Mouse (Mus musculus): ENCODE data around the gene Speer4d. TPM values are rescaled to one million over a fixed set of nuclear protein-coding genes. Genes with fewer than 3 reads are reported as not detected.
"Not testable (repeated sequence)": the region's sequence is repeated elsewhere in the genome, so short reads cannot be mapped to it uniquely, and the experiment has no call there.

Gene Speer4d
- total RNA-seq (2022), result not detected

DNA sequence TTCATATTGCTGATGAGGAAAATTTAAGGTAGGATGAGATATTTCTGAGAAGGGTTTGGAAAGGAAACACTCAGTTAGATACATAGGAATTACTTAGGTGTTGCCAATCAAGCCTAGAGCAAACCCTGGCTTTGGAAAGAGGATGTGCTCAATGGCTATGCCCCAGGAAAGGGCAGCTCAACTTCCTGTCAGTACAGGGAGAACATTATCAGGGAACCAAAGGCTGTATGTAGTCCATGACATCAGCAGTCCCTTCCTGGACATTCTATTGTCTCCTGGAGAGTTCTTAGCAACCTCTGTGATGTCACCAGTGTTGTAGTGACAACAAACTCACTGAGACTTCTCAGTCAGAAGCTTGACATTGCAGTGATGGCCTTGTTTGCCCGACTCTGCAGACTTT, at the start of gene Speer4d:
Gene Speer4d (plus strand): TSS at position 301 of the 400 bp plus-strand sequence.
- DNase-seq (ENCODE audit: low spot score in 2 of 2), result not testable (repeated sequence)

- DNase-seq (ENCODE audit: low spot score in 2 of 2), result not testable (repeated sequence)
These were observed 45.1 kb upstream of the Speer4d start for GRCm38 (mm10) chr5:15573735-15574134.

GRCm38 (mm10) chr5:15577033-15577432, 41.8 kb upstream of the Speer4d start, which contains the start of gene Gm21083:
Gene Gm21083 (plus strand): TSS chr5:15577333.
- not testable (repeated sequence) for DNase-seq (ENCODE audit: low spot score in 2 of 2)

- DNase-seq (ENCODE audit: low spot score in 2 of 2), result not testable (repeated sequence)
These were observed 32.5 kb upstream of the Speer4d start for GRCm38 (mm10) chr5:15586351-15586750.

DNA sequence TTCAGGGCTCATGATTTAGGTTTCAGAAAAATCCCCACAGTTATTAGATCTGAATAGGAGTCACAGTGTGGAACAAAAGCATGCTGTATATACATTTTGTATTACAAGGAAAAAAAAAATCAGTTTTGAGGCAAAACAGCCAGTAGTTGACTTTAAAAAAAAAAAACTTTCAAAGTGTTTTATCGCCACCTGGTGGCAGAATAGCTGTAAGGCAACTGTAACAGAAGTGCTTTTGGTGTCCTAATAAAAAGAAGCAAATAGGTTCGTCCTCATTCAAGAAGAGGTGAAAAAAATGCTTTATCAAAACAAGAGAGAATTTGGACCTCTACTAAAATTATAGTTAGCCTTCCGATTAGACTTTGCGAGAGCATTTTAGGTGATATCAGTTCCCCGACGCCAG, 30.6 kb upstream of the Speer4d start:
- DNase-seq (ENCODE audit: low spot score in 2 of 2), result not testable (repeated sequence)

GRCm38 (mm10) chr5:15590635-15591034, 28.2 kb upstream of the Speer4d start:
- DNase-seq (ENCODE audit: low spot score in 2 of 2), result not testable (repeated sequence)

- DNase-seq (ENCODE audit: low spot score in 2 of 2), result not testable (repeated sequence)
These were observed 27.3 kb upstream of the Speer4d start for GRCm38 (mm10) chr5:15591577-15591976.

DNA sequence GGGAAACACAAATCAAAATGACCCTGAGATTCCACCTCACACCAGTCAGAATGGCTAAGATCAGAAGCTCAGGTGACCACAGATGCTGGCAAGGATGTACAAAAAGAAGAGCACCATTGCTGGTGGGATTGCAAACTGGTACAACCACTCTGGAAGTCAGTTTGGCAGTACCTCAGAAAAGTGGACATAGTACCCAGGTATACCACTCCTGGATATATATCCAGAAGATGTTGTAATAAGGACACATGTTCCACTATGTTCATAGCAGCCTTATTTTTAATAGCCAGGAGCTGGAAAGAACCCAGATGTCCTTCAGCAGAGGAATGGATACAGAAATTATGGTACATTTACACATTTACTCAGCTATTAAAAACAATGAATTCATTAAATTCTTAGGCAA, 20.0 kb upstream of the Speer4d start:
- DNase-seq (ENCODE audit: low spot score in 2 of 2), result not testable (repeated sequence)

- DNase-seq (ENCODE audit: low spot score in 2 of 2), result not testable (repeated sequence)
These were observed 18.5 kb upstream of the Speer4d start for GRCm38 (mm10) chr5:15600342-15600741.

- DNase-seq (ENCODE audit: low spot score in 2 of 2), result not testable (repeated sequence)
These were observed 17.4 kb upstream of the Speer4d start for GRCm38 (mm10) chr5:15601481-15601880.

DNA sequence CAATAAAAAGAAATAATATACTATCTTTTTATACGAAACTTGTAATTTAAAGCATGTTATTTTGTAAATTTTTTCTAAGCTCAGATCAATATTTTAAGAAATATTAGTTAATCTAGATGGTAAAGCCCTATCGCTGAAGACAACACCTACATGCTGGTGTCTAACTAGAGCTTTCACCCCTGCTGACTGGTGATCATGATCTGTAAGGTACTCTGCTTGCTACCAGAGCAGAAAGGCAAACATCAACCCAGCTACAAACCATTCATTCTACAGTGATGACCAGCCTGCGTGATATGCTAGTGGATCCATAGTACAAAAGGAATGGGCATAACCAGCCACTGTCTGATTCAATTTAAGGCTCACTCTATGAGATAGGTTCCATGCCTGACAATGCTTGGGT, 16.9 kb upstream of the Speer4d start:
- not testable (repeated sequence) for DNase-seq (ENCODE audit: low spot score in 2 of 2)

DNA sequence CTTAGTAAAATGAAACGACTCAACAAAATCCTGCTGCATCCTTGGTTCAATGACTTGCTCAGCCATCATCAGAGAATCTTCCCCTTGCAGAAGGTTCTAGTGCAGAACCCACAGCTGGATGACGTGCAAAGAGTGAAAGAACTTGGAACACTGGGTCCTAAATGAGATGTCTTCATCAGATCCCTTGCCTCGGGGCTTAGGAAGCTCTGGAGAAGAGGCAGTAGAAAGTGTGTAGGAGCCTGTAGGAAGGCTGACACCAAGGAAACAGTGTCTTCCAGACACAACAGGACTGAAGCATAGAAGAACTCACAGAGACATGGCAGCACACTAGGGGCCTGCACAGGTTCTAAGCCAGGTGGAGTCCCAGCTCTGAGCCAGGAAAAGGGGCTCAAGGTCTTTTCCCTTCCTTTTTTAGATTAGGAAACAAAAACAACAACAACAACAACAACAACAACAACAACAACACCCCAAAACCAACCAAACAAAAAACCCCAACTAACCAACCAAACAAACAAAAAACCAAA, 16.4 kb upstream of the Speer4d start:
- not testable (repeated sequence) for DNase-seq (ENCODE audit: low spot score in 2 of 2)

DNA sequence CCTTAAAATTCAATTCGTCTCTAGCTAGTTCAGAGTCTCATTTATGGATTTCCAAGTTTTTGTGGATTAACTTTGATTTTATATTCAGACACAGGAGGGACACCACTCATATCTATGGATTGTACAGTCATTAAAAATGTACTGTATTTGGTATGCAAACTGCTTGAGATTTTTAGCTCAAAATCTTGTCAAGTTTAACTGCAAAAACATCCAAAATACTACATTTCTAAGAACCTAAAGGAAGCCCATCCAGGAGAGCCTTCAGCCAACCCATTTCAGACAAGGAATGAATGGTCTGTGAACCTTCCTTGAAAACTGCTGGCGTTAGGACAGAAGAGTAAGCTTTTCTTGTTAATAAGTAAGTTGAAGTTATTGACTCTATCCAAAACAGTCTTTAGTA, 15.9 kb upstream of the Speer4d start:
- not testable (repeated sequence) for DNase-seq (ENCODE audit: low spot score in 2 of 2)

- DNase-seq (ENCODE audit: low spot score in 2 of 2), result not testable (repeated sequence)
These were observed 15.3 kb upstream of the Speer4d start for GRCm38 (mm10) chr5:15603585-15603984.

DNA sequence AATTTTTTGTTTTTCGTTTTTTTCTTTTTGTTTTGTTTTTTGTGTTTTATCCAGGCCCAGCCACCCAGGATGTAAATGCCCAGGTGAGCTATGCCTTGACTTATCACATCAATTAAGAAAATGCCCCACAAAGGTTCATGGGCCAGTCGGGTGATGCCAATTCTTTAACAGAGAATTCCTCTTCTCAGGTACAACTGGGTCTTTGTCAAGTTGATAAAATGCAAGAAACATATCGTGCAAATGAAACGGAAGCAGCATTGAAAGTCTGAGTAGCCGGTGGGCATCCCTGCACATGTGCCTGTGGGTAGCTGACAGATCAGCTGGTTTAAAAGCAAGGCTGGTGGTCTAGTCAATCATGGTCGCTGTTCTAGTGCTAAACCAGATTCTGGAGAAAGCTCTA, 12.2 kb upstream of the Speer4d start:
- DNase-seq (ENCODE audit: low spot score in 2 of 2), result not testable (repeated sequence)

DNA sequence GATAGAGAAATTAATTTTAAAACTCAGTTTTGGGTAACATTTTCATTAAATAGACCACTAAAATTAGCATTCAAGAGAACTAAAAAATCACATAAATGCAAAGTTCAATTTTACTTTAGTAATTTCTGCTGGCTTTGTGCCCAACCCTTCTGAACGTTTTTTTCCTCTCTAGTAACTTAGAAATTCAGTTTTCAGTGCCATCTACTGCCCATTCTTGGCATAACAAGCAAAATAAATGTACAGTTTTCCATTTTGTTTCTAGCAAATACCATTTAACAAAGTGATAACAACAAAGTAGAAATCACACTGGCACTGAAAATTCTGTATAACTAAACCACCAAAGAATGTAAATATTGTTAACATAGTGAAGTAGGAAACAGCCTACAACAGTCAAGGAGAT, 8.2 kb upstream of the Speer4d start:
- not testable (repeated sequence) for DNase-seq (ENCODE audit: low spot score in 2 of 2)

DNA sequence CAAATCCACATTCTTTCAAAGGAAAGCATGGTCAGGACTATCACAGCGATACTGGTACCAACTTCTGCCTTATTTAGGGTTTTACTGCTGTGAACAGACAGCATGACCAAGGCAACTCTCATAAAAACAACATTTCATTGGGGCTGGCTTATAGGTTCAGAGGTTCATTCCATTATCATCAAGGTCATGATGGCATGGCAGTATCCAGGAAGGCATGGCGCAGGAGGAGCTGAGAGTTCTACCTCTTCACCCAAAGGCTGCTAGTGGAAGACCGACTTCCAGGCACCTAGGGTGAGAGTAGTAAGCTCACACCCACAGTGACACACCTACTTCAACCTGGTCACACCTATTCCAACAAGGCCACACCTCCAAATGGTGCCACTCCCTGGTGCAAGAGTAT, 2.7 kb upstream of the Speer4d start:
- DNase-seq (ENCODE audit: low spot score in 2 of 2), result not testable (repeated sequence)

- not testable (repeated sequence) for DNase-seq (ENCODE audit: low spot score in 2 of 2)
These were observed 9.3 kb downstream of the Speer4d start for GRCm38 (mm10) chr5:15628136-15628535.

DNA sequence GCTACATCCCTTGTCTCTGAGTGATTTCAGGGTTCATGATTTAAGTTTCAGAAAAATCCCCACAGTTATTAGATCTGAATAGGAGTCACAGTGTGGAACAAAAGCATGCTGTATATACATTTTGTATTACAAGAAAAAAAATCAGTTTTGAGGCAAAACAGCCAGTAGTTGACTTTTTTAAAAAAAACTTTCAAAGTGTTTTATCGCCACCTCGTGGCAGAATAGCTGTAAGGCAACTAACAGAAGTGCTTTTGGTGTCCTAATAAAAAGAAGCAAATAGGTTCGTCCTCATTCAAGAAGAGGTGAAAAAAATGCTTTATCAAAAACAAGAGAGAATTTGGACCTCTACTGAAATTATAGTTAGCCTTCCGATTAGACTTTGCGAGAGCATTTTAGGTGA, 11.2 kb downstream of the Speer4d start:
- not testable (repeated sequence) for DNase-seq (ENCODE audit: low spot score in 2 of 2)

DNA sequence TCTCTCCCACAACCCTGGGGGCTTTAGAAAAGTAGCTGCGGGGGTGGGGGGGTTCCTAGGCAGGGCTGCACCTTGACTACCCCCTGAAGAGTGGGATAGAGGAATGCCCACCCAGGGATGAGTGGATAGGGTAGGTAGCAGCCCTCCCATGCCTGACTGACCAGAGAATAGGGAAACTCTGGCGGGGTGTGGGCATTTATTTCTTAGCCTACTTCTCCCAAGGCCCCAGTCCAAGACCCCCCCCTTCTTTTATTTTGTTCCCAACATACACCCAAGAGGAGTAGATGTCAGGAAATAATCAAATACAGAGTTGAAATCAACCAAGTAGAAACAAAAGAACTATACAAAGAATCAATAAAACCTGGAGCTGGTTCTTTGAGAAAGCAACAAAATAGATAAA, 18.8 kb downstream of the Speer4d start:
- not testable (repeated sequence) for DNase-seq (ENCODE audit: low spot score in 2 of 2)

DNA sequence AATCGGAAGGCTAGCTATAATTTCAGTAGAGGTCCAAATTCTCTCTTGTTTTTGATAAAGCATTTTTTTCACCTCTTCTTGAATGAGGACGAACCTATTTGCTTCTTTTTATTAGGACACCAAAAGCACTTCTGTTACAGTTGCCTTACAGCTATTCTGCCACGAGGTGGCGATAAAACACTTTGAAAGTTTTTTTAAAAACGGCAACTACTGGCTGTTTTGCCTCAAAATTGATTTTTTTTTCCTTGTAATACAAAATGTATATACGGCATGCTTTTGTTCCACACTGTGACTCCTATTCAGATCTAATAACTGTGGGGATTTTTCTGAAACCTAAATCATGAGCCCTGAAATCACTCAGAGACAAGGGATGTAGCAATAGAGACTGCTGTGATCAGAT, 26.8 kb downstream of the Speer4d start:
- not testable (repeated sequence) for DNase-seq (ENCODE audit: low spot score in 2 of 2)

DNA sequence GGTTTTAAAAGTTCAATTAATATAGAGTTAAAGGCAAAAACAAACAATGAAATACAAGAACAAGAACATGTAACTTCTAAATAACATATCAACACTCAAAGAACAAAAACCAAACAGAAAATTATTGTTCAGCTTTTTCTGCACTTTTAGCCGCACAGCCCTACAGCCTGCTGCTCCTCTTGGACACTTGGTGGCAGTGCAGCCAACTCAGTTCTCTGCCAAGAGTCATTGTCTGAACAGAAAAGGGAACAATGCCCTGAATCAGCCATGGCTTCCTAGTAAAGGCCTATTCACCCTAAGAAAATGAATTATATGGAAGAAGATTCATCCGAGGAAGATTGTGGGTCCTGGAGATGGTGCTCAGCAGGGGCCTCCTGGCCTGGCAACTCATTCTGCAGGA, 33.5 kb downstream of the Speer4d start:
- not testable (repeated sequence) for DNase-seq (ENCODE audit: low spot score in 2 of 2)

GRCm38 (mm10) chr5:15656959-15657358, 38.1 kb downstream of the Speer4d start, which contains the start of gene 4930572O03Rik:
Gene 4930572O03Rik (minus strand): TSS chr5:15657059.
- not testable (repeated sequence) for DNase-seq (ENCODE audit: low spot score in 2 of 2)

All from left cerebral cortex, adult 8-10 months (tissue).